Mouse (Mus musculus) heart, adult 9 months (tissue): ENCODE measurements at regions not wholly inside any gene's neighbourhood (a gene's known extent, or its start where the extent isn't known, plus 50 kb on each side); places are given as distances from the start of the nearest gene placed in this dataset.
"Not testable (repeated sequence)": the region's sequence is repeated elsewhere in the genome, so short reads cannot be mapped to it uniquely, and the experiment has no call there.

Experiments
- DNase-seq, 2 experiments: peaks; one replicate each; pipeline ENCODE4 v3.0.0; 2022; ENCODE audit warnings: low spot score in 2 of 2

GRCm38 (mm10) chr6:37618990-37619389, 89.0 kb downstream of the Akr1d1 start:
- DNase-seq = peak in 1 of 2 experiments; percentile 43

- no peak for DNase-seq
These were observed 91.5 kb downstream of the Akr1d1 start for GRCm38 (mm10) chr6:37621364-37622029.

GRCm38 (mm10) chr6:37622273-37622672, 92.3 kb downstream of the Akr1d1 start:
- DNase-seq = no peak

- peak; percentile 59 to 66 for DNase-seq
These were observed 97.2 kb downstream of the Akr1d1 start for GRCm38 (mm10) chr6:37627206-37627605.

GRCm38 (mm10) chr6:37633948-37634347, 104.0 kb downstream of the Akr1d1 start:
- DNase-seq = no peak

- no peak for DNase-seq
These were observed 112.1 kb downstream of the Akr1d1 start for GRCm38 (mm10) chr6:37642066-37642465.

GRCm38 (mm10) chr6:37642701-37643121, 112.7 kb downstream of the Akr1d1 start:
- DNase-seq = no peak

GRCm38 (mm10) chr6:37643176-37643575, 113.2 kb downstream of the Akr1d1 start:
- DNase-seq = no peak

- DNase-seq = no peak
These were observed 113.7 kb downstream of the Akr1d1 start for GRCm38 (mm10) chr6:37643718-37644117.

GRCm38 (mm10) chr6:37645551-37645950, 115.6 kb downstream of the Akr1d1 start:
- DNase-seq = no peak

- DNase-seq = not testable (repeated sequence)
These were observed 127.3 kb downstream of the Akr1d1 start for GRCm38 (mm10) chr6:37657300-37657699.

GRCm38 (mm10) chr6:37658021-37658650, 128.2 kb downstream of the Akr1d1 start:
- peak; percentile 18 to 53 for DNase-seq

GRCm38 (mm10) chr6:37662747-37663146, 132.8 kb downstream of the Akr1d1 start:
- no peak for DNase-seq

GRCm38 (mm10) chr6:37665576-37665975, 135.6 kb downstream of the Akr1d1 start:
- DNase-seq = no peak

GRCm38 (mm10) chr6:37669407-37669806, 139.4 kb downstream of the Akr1d1 start:
- no peak for DNase-seq

GRCm38 (mm10) chr6:37670701-37671100, 140.7 kb downstream of the Akr1d1 start:
- DNase-seq = no peak

GRCm38 (mm10) chr6:37679871-37680270, 149.9 kb downstream of the Akr1d1 start:
- DNase-seq = no peak

GRCm38 (mm10) chr6:37681331-37681730, 151.4 kb downstream of the Akr1d1 start:
- not testable (repeated sequence) for DNase-seq

GRCm38 (mm10) chr6:37686094-37686493, 156.1 kb downstream of the Akr1d1 start:
- no peak for DNase-seq

GRCm38 (mm10) chr6:37688866-37689617, 159.1 kb downstream of the Akr1d1 start:
- DNase-seq = no peak

GRCm38 (mm10) chr6:37689696-37690095, 159.7 kb downstream of the Akr1d1 start:
- DNase-seq = no peak

- DNase-seq = no peak
These were observed 162.1 kb downstream of the Akr1d1 start for GRCm38 (mm10) chr6:37691976-37692644.
